In genomic region chr10:123086847-123087246, GRCm38 (mm10) we compare ENCODE assay signal across 27 mouse cellular contexts. TPM values are rescaled to one million over a fixed set of nuclear protein-coding genes. Genes with fewer than 3 reads are reported as not detected.
DNase-seq lines count a peak whose midpoint lies in the region; ATAC-seq and TF ChIP-seq lines count a peak whose summit lies in the region.
"Had no signal": no experiment of that assay in that cellular context is flagged by ENCODE, and none has a peak within 500 bp of the region (broad histone marks: within the 10 kb centered on the region; RNA-seq: fewer than 3 reads in every experiment).

No protein-coding gene starts in this region.

- no peak for TF ChIP-seq CTCF in bone marrow, adult 2 months (IDR thresholded peaks at IDR 0.05; ENCODE audit: control insufficient read depth, insufficient read depth, low read length)

- H3K9ac ChIP-seq in liver, embryonic 11.5 days (ENCODE audit: low read depth, low read length) = no peak overlapping the region
- H3K9ac ChIP-seq in liver, embryonic 12.5 days = no peak overlapping the region
- H3K9ac ChIP-seq: embryonic facial prominence, embryonic 12.5 days; forebrain, embryonic 13.5 days; forebrain, embryonic 15.5 days; forebrain, postnatal 0 days had no signal

- ATAC-seq in liver, embryonic 11.5 days (replicated peaks; ENCODE audit: low FRiP score) = no peak
- no peak for ATAC-seq in liver, embryonic 12.5 days
- ATAC-seq in megakaryocyte progenitor cell, adult 5-6 weeks (replicated peaks; ENCODE audit: poor library complexity) = peak; percentile 15; the same call in 1 of the 2 replicates
- ATAC-seq: activated CD4-positive, CD25-positive, alpha-beta regulatory T cell, adult 4 months; CD4-positive, CD25-positive, alpha-beta regulatory T cell, adult 4 months; forebrain, embryonic 13.5 days; forebrain, embryonic 15.5 days; forebrain, postnatal 0 days; Patski had no signal

- no peaks in the 10 kb centered on the region for H3K36me3 ChIP-seq in liver, embryonic 11.5 days (ENCODE audit: control insufficient read depth, insufficient read depth, low read length)
- H3K36me3 ChIP-seq in liver, embryonic 12.5 days = no peaks in the 10 kb centered on the region
- H3K36me3 ChIP-seq: embryonic facial prominence, embryonic 10.5 days; embryonic facial prominence, embryonic 12.5 days; forebrain, embryonic 15.5 days; G1E had no signal

- no peaks in the 10 kb centered on the region for H3K27me3 ChIP-seq in liver, embryonic 11.5 days (replicated peaks; ENCODE audit: control insufficient read depth, insufficient read depth, low read length)
- no peaks in the 10 kb centered on the region for H3K27me3 ChIP-seq in liver, embryonic 12.5 days (replicated peaks)
- H3K27me3 ChIP-seq: CH12.LX; embryonic facial prominence, embryonic 12.5 days; forebrain, embryonic 13.5 days; forebrain, embryonic 15.5 days had no signal

- H3K4me1 ChIP-seq in liver, embryonic 11.5 days (replicated peaks; ENCODE audit: control insufficient read depth, insufficient read depth, low read length) = no peaks in the 10 kb centered on the region
- H3K4me1 ChIP-seq in liver, embryonic 12.5 days = no peaks in the 10 kb centered on the region
- H3K4me1 ChIP-seq in bone marrow, adult 2 months (ENCODE audit: control insufficient read depth, insufficient read depth, low read length) = peaks cover 1% of the 10 kb centered on the region; the same call in 1 of the 2 replicates
- H3K4me1 ChIP-seq: embryonic facial prominence, embryonic 10.5 days; embryonic facial prominence, embryonic 12.5 days had no signal

- H3K4me3 ChIP-seq in liver, embryonic 11.5 days (ENCODE audit: low read depth, low read length) = no peak overlapping the region
- H3K4me3 ChIP-seq in liver, embryonic 12.5 days = no peak overlapping the region
- H3K4me3 ChIP-seq in bone marrow, adult 2 months (replicated peaks; ENCODE audit: control insufficient read depth, low read depth, low read length) = no peak overlapping the region
- H3K4me3 ChIP-seq: embryonic facial prominence, embryonic 10.5 days; embryonic facial prominence, embryonic 12.5 days; forebrain, embryonic 13.5 days; forebrain, embryonic 15.5 days had no signal

- H3K27ac ChIP-seq in liver, embryonic 11.5 days (ENCODE audit: low read depth, low read length) = no peak overlapping the region
- H3K27ac ChIP-seq in liver, embryonic 12.5 days = no peak overlapping the region
- H3K27ac ChIP-seq in bone marrow, adult 2 months (ENCODE audit: control insufficient read depth, insufficient read depth, low read depth, low read length, poor library complexity) = 0 out of 2 replicates have a peak overlapping the region, but pooled peaks have one; percentile 19
- H3K27ac ChIP-seq: embryonic facial prominence, embryonic 10.5 days; embryonic facial prominence, embryonic 12.5 days; forebrain, embryonic 13.5 days; forebrain, embryonic 15.5 days had no signal

- no peaks in the 10 kb centered on the region for H3K9me3 ChIP-seq in liver, embryonic 11.5 days (ENCODE audit: control insufficient read depth, low read length)
- no peaks in the 10 kb centered on the region for H3K9me3 ChIP-seq in liver, embryonic 12.5 days (replicated peaks)
- H3K9me3 ChIP-seq: embryonic facial prominence, embryonic 10.5 days; embryonic facial prominence, embryonic 12.5 days; forebrain, embryonic 13.5 days; forebrain, embryonic 15.5 days; G1E had no signal

- no peak overlapping the region for H3K4me2 ChIP-seq in liver, embryonic 11.5 days
- H3K4me2 ChIP-seq in liver, embryonic 12.5 days = no peak overlapping the region
- H3K4me2 ChIP-seq: embryonic facial prominence, embryonic 12.5 days; forebrain, embryonic 13.5 days; forebrain, embryonic 15.5 days had no signal

- WGBS in liver, embryonic 11.5 days = 73% methylated on average over 2 of the region's 2 CpGs
- 61% methylated on average over 2 of the region's 2 CpGs for WGBS in liver, embryonic 12.5 days (ENCODE audit: insufficient replicate concordance)
- 47% methylated on average over 2 of the region's 2 CpGs for WGBS in bone marrow, adult 2 months

- peak; percentile 7 for DNase-seq in liver, embryonic 11.5 days (ENCODE audit: low spot score)
- peak; percentile 54 for DNase-seq in testis, postnatal 14 days (ENCODE audit: low spot score)
- no peak for DNase-seq in testis, postnatal 10 days (ENCODE audit: low spot score)
- no peak for DNase-seq in spleen, postnatal 36 days (ENCODE audit: low spot score in 2 of 2)
- DNase-seq in layer of hippocampus, postnatal 14 days (ENCODE audit: low spot score in 2 of 2) = no peak
- DNase-seq: adrenal gland, adult 8-10 months; adrenal gland, postnatal 14 days; adrenal gland, postnatal 36 days; B cell, adult 2 months; cerebellum, adult 11 months; cerebellum, adult 18-20 months; cerebellum, adult 9-10 months; cerebellum, postnatal 10 days; cerebellum, postnatal 25 days; forebrain, postnatal 0 days had no signal

- TF ChIP-seq POLR2A in bone marrow, adult 2 months (IDR thresholded peaks at IDR 0.05; ENCODE audit: borderline replicate concordance, control insufficient read depth, low read depth, low read length) = no peak

RNA-seq across cellular contexts. Expression of gene Mon2, which starts 10.5 kb away (rescaled TPM):
- polyA plus RNA-seq in liver, embryonic 11.5 days (2014; fragmentation: Nextera tagmentation; extraction: Ambion mirVana) = 17.9 and 19.3 TPM in 2 replicates
- polyA plus RNA-seq in liver, embryonic 12.5 days (2016; fragmentation: Nextera tagmentation; extraction: Ambion mirVana) = 19.8 and 19.9 TPM in 2 replicates
- 14.4 and 24.4 TPM in 2 replicates for polyA plus RNA-seq in bone marrow, adult 2 months (2011; ENCODE audit: insufficient read depth, insufficient read length, low replicate concordance, missing spikeins)
- 25.6 and 45.4 TPM in 2 replicates for total RNA-seq in megakaryocyte progenitor cell, adult 5-6 weeks (2015)
- 35.9 and 48.0 TPM in 2 replicates for total RNA-seq in megakaryocyte progenitor cell, adult 5-6 weeks (2017)
- 100 to 1,000 TPM in 1 of 2 experiments, 10 to 100 TPM in 1; 95.6 to 102 TPM for total RNA-seq in layer of hippocampus, postnatal 14 days (2021)

Comparison
In these comparisons a context has a peak if more than half of its experiments do, and no peak if none do; other contexts are left out.
1. DNase-seq: peak in liver, embryonic 11.5 days (single experiment) and testis, postnatal 14 days (single experiment); none in testis, postnatal 10 days (single experiment), spleen, postnatal 36 days (0 of 2) and layer of hippocampus, postnatal 14 days (0 of 2).